Mouse (Mus musculus) lung, postnatal 36 days (tissue): ENCODE results near the gene Olfr522.
"Not testable (repeated sequence)": the region's sequence is repeated elsewhere in the genome, so short reads cannot be mapped to it uniquely, and the experiment has no call there.

ENCODE experiments used
- DNase-seq: peaks from one replicate; pipeline ENCODE4 v3.0.0; 2022; ENCODE audit warnings: mixed read lengths

Gene Olfr522

GRCm38 (mm10) chr7:140154218-140154927 is 10.2 kb downstream of the Olfr522 start, which contains the start of gene Sprn:
Gene Sprn (minus strand): TSS chr7:140154877.
- no peak for DNase-seq

- DNase-seq: no peak
These were observed 10.7 kb downstream of the Olfr522 start for GRCm38 (mm10) chr7:140153829-140154217.

- no peak for DNase-seq
These were observed 11.2 kb downstream of the Olfr522 start for GRCm38 (mm10) chr7:140153383-140153782.

GRCm38 (mm10) chr7:140144550-140144949 is 20.0 kb downstream of the Olfr522 start:
- no peak for DNase-seq

- peak; percentile 87 for DNase-seq
These were observed 23.2 kb downstream of the Olfr522 start for GRCm38 (mm10) chr7:140141350-140141749.

- DNase-seq: no peak
These were observed 26.6 kb downstream of the Olfr522 start for GRCm38 (mm10) chr7:140138021-140138310.

- DNase-seq: peak; percentile 97
These were observed 27.2 kb downstream of the Olfr522 start, which contains the start of gene Mtg1 for GRCm38 (mm10) chr7:140137135-140138020. Gene Mtg1 (plus strand): TSS chr7:140137564.

- no peak for DNase-seq
These were observed 29.3 kb downstream of the Olfr522 start for GRCm38 (mm10) chr7:140135106-140135770.

- DNase-seq: not testable (repeated sequence)
These were observed 30.5 kb downstream of the Olfr522 start for GRCm38 (mm10) chr7:140134033-140134432.

GRCm38 (mm10) chr7:140132184-140132583 is 32.4 kb downstream of the Olfr522 start:
- DNase-seq: not testable (repeated sequence)

- DNase-seq: no peak
These were observed 36.7 kb downstream of the Olfr522 start for GRCm38 (mm10) chr7:140127911-140128310.

- DNase-seq: no peak
These were observed 37.6 kb downstream of the Olfr522 start for GRCm38 (mm10) chr7:140126934-140127333.

- DNase-seq: peak; percentile 11
These were observed 38.6 kb downstream of the Olfr522 start for GRCm38 (mm10) chr7:140126022-140126350.

GRCm38 (mm10) chr7:140125278-140126021 is 39.1 kb downstream of the Olfr522 start:
- peak; percentile 98 for DNase-seq

GRCm38 (mm10) chr7:140124382-140124781 is 40.2 kb downstream of the Olfr522 start:
- no peak for DNase-seq

GRCm38 (mm10) chr7:140122765-140123164 is 41.8 kb downstream of the Olfr522 start:
- no peak for DNase-seq

GRCm38 (mm10) chr7:140121338-140121910 is 43.1 kb downstream of the Olfr522 start:
- no peak for DNase-seq

- no peak for DNase-seq
These were observed 44.1 kb downstream of the Olfr522 start for GRCm38 (mm10) chr7:140120484-140120883.

GRCm38 (mm10) chr7:140116329-140117054 is 48.1 kb downstream of the Olfr522 start, which contains the start of gene Echs1:
Gene Echs1 (minus strand): TSS chr7:140116476.
- peak; percentile 96 for DNase-seq

- peak; percentile 85 for DNase-seq
These were observed 48.8 kb downstream of the Olfr522 start, which contains the start of gene Paox for GRCm38 (mm10) chr7:140115583-140116328. Gene Paox (plus strand): TSS chr7:140115799.

- DNase-seq: peak; percentile 62
These were observed 52.6 kb downstream of the Olfr522 start for GRCm38 (mm10) chr7:140111943-140112342.
